Mouse (Mus musculus): ENCODE results near the gene Olfr420. TPM values are rescaled to one million over a fixed set of nuclear protein-coding genes. Genes with fewer than 3 reads are reported as not detected.
A peak's percentile ranks its signal among the peaks of the same experiment; 100 is the strongest.

The Olfr420 gene
- polyA plus RNA-seq, 1 experiment from 2014 or later = not detected

DNA sequence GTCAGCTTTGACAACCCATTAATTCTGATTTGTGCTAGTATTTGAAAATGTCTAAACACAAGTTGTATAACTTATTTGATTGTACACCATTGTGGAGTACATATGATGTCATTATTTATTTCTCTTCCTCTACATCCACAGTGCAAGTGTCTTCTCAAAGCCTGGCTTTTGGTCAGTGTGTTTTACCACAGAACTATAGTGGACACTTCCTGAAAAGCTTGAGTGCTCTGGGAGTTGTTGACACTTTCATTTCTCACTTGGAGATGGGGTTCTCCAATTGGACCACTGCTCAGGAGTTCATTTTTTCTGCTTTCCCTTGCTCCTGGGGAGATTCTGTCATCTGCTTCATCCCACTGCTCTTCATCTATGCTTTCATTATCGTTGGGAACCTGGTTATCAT lies 3.1 kb downstream of the Olfr420 start:
- no peaks in the 10 kb centered on the region for H3K36me3 ChIP-seq (ENCODE audit: control insufficient read depth, insufficient read depth, low read length)
- WGBS = 60% methylated on average over 1 of the region's 1 CpGs
- H3K9ac ChIP-seq (ENCODE audit: low read length) = no peak overlapping the region
- no peak for ATAC-seq (ENCODE audit: insufficient number of reproducible peaks, insufficient read depth, low FRiP score, low read depth)
- no peaks in the 10 kb centered on the region for H3K4me1 ChIP-seq (ENCODE audit: control insufficient read depth in 2 of 2, insufficient read depth in 2 of 2, low read length in 2 of 2)
- no peak overlapping the region for H3K4me3 ChIP-seq (ENCODE audit: control insufficient read depth in 1 of 2, insufficient read depth in 1 of 2, low read depth in 1 of 2, low read length in 2 of 2)
- no peaks in the 10 kb centered on the region for H3K9me3 ChIP-seq (ENCODE audit: control insufficient read depth, low read length)
- H3K4me2 ChIP-seq (ENCODE audit: low read length) = no peak overlapping the region
- H3K27me3 ChIP-seq (ENCODE audit: control insufficient read depth, insufficient read depth, low read length) = no peaks in the 10 kb centered on the region
- H3K27ac ChIP-seq (replicated peaks in 1 of 2; ENCODE audit: control insufficient read depth in 1 of 2, insufficient read depth in 1 of 2, low read depth in 2 of 2, low read length in 2 of 2) = no peak overlapping the region

DNA sequence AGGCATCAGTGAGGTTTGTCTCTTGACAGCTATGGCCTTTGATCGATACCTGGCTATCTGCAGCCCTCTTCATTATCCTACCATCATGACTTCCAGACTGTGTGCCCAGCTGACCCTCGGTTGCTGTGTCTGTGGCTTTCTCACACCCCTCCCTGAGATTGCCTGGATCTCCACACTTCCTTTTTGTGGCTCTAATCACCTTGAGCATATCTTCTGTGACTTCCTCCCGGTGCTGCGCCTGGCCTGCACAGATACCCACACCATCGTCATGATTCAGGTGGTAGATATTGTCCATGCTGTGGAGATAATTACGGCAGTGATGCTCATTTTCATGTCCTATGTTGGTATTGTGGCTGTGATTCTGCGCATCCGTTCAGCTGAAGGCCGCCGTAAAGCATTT lies 3.7 kb downstream of the Olfr420 start:
- 77% methylated on average over 10 of the region's 10 CpGs for WGBS

DNA sequence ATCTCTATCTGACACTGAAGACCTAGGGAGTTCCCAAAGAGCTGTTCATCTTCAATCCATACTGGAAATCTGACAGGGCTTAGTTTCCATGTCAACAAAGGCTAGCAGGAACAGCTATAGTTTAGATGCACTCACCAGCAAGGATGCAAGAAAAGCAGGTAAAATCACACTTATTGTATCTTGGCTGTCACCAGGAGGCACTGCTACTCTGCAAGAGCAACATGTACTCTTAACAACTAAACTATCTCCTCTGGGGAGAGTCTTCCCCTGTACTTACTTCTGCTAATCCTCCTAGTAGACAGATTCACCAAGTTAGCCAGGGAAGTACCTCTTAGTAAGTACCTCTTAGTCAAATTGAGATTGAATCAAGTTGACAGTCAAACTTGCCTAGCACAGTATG lies 13.6 kb downstream of the Olfr420 start:
- H3K9me3 ChIP-seq (ENCODE audit: control insufficient read depth, low read length) = no peaks in the 10 kb centered on the region
- H3K27ac ChIP-seq (replicated peaks in 1 of 2; ENCODE audit: control insufficient read depth in 1 of 2, insufficient read depth in 1 of 2, low read depth in 2 of 2, low read length in 2 of 2) = no peak overlapping the region
- ATAC-seq (ENCODE audit: insufficient number of reproducible peaks, insufficient read depth, low FRiP score, low read depth) = no peak
- no peak overlapping the region for H3K4me3 ChIP-seq (ENCODE audit: control insufficient read depth in 1 of 2, insufficient read depth in 1 of 2, low read depth in 1 of 2, low read length in 2 of 2)
- no peak overlapping the region for H3K4me2 ChIP-seq (ENCODE audit: low read length)
- no peaks in the 10 kb centered on the region for H3K36me3 ChIP-seq (ENCODE audit: control insufficient read depth, insufficient read depth, low read length)
- H3K9ac ChIP-seq (ENCODE audit: low read length) = no peak overlapping the region
- no peaks in the 10 kb centered on the region for H3K27me3 ChIP-seq (ENCODE audit: control insufficient read depth, insufficient read depth, low read length)
- H3K4me1 ChIP-seq (ENCODE audit: control insufficient read depth in 2 of 2, insufficient read depth in 2 of 2, low read length in 2 of 2) = peaks cover 2 to 10% of the 10 kb centered on the region in 2 experiments

More for the DNA sequence above, 3.7 kb downstream of the Olfr420 start:
- H3K4me1 ChIP-seq (ENCODE audit: control insufficient read depth in 2 of 2, insufficient read depth in 2 of 2, low read length in 2 of 2) = no peaks in the 10 kb centered on the region
- H3K9ac ChIP-seq (ENCODE audit: low read length) = no peak overlapping the region
- ATAC-seq (ENCODE audit: insufficient number of reproducible peaks, insufficient read depth, low FRiP score, low read depth) = no peak
- H3K4me2 ChIP-seq (ENCODE audit: low read length) = no peak overlapping the region
- H3K36me3 ChIP-seq (ENCODE audit: control insufficient read depth, insufficient read depth, low read length) = no peaks in the 10 kb centered on the region
- H3K27ac ChIP-seq (replicated peaks in 1 of 2; ENCODE audit: control insufficient read depth in 1 of 2, insufficient read depth in 1 of 2, low read depth in 2 of 2, low read length in 2 of 2) = no peak overlapping the region
- no peak overlapping the region for H3K4me3 ChIP-seq (ENCODE audit: control insufficient read depth in 1 of 2, insufficient read depth in 1 of 2, low read depth in 1 of 2, low read length in 2 of 2)
- H3K27me3 ChIP-seq (ENCODE audit: control insufficient read depth, insufficient read depth, low read length) = no peaks in the 10 kb centered on the region
- H3K9me3 ChIP-seq (ENCODE audit: control insufficient read depth, low read length) = no peaks in the 10 kb centered on the region

DNA sequence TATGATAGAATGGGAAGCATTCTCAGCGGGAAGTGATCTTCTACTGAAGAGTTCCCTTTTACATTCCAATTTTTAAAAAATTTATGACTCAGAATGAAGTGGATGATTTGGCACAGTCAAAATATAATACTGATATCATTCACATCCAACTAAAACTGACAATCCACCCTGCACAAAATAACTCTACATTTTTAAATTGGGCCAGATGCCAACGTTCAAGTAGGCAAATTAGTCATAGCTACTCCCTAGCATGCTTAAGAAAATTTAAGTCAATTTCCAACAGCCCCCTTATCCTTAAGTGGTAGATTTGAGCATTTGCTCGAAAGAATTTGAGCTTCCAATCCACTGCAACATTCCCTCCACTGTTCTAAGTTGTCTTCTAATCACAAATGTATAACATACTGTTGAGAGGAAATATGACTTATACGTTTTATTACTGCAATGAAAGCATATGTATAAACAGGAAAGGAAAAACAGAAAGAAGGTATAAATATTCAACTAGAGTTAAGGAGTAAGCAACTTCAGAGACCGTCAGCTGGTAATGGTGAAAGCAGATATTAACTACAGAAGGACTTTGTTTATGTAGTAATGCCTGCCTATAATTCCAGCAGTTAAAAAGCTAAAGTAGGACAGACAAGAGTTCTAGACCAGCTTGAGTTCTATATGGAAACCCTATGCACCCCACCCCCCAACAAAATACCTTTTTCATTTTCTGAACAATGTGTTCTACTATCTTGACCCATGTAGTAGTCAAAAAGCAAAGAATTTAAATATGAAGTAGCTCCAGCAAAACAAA lies 15.5 kb downstream of the Olfr420 start:
- Histone ChIP-seq H3K27ac (replicated peaks in 1 of 2; ENCODE audit: control insufficient read depth in 1 of 2, insufficient read depth in 1 of 2, low read depth in 2 of 2, low read length in 2 of 2) (no peak overlapping the region), H3K4me2 (ENCODE audit: low read length) (no peak overlapping the region), H3K4me1 (ENCODE audit: control insufficient read depth in 2 of 2, insufficient read depth in 2 of 2, low read length in 2 of 2) (peaks cover 2 to 10% of the 10 kb centered on the region in 2 experiments), H3K4me3 (ENCODE audit: control insufficient read depth in 1 of 2, insufficient read depth in 1 of 2, low read depth in 1 of 2, low read length in 2 of 2) (no peak overlapping the region), H3K9me3 (ENCODE audit: control insufficient read depth, low read length) (no peaks in the 10 kb centered on the region), H3K27me3 (ENCODE audit: control insufficient read depth, insufficient read depth, low read length) (no peaks in the 10 kb centered on the region), H3K36me3 (ENCODE audit: control insufficient read depth, insufficient read depth, low read length) (no peaks in the 10 kb centered on the region), H3K9ac (ENCODE audit: low read length) (no peak overlapping the region)
- ATAC-seq (ENCODE audit: insufficient number of reproducible peaks, insufficient read depth, low FRiP score, low read depth) = no peak
- 75% methylated on average over 5 of the region's 5 CpGs for WGBS

DNA sequence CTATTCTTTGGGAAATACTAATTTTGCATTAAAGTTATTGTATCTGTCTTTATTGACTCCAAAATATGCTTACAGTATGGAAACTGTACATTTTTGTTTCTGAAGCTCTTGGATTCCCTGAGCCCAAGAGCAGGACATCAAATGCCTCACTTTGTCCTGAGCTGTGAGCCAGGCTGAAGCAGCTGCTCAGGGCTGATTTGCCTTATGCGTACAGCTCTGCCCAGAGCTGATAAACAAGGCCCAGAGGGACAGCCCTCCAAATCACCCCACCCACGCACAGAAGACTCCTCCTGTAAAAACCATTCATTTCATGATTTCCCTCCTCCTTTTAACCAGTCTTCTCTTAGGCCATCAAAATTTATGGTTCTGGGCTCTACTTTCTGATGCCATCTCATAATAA lies 16.1 kb downstream of the Olfr420 start:
- H3K4me1 ChIP-seq (ENCODE audit: control insufficient read depth in 2 of 2, insufficient read depth in 2 of 2, low read length in 2 of 2) = peaks cover 2 to 10% of the 10 kb centered on the region in 2 experiments
- 23% methylated on average over 2 of the region's 2 CpGs for WGBS
- no peak overlapping the region for H3K9ac ChIP-seq (ENCODE audit: low read length)
- no peak overlapping the region for H3K4me3 ChIP-seq (ENCODE audit: control insufficient read depth in 1 of 2, insufficient read depth in 1 of 2, low read depth in 1 of 2, low read length in 2 of 2)
- no peaks in the 10 kb centered on the region for H3K9me3 ChIP-seq (ENCODE audit: control insufficient read depth, low read length)
- H3K27ac ChIP-seq (replicated peaks in 1 of 2; ENCODE audit: control insufficient read depth in 1 of 2, insufficient read depth in 1 of 2, low read depth in 2 of 2, low read length in 2 of 2) = no peak overlapping the region
- no peaks in the 10 kb centered on the region for H3K27me3 ChIP-seq (ENCODE audit: control insufficient read depth, insufficient read depth, low read length)
- H3K36me3 ChIP-seq (ENCODE audit: control insufficient read depth, insufficient read depth, low read length) = no peaks in the 10 kb centered on the region
- ATAC-seq (ENCODE audit: insufficient number of reproducible peaks, insufficient read depth, low FRiP score, low read depth) = no peak
- no peak overlapping the region for H3K4me2 ChIP-seq (ENCODE audit: low read length)

DNA sequence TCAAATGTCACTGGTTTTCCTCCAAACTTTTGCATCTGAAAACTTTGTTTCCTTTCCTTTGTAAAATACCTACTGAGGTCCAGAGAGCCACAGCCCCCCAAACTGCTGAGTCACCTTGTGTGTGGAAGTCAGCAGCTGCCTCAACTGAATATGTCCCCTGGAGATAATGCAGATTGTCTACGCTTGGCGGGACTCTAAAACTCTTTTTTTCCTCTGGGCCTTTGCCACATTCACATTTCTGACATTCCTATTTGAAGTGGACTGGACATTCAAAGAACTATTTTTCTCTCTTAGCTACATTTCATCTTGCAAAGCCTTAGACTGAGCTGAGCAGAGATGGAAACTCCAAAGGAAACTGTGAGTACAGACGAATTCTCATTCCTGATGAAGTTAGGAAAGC lies 17.2 kb downstream of the Olfr420 start, which contains the start of gene Spta1:
TSS of gene Spta1 (plus strand) at position 172 of the 400 bp plus-strand sequence.
- no peaks in the 10 kb centered on the region for H3K27me3 ChIP-seq (ENCODE audit: control insufficient read depth, insufficient read depth, low read length)
- WGBS = 7% methylated on average over 3 of the region's 3 CpGs
- H3K9ac ChIP-seq (ENCODE audit: low read length) = 0 out of 2 replicates have a peak within 1 kb of the TSS, but pooled peaks have one; percentile 25
- H3K27ac ChIP-seq (replicated peaks in 1 of 2; ENCODE audit: control insufficient read depth in 1 of 2, insufficient read depth in 1 of 2, low read depth in 2 of 2, low read length in 2 of 2) = peak within 1 kb of the TSS; percentile 44 to 57; a peak in 3 of 4 replicates
- no peaks in the 10 kb centered on the region for H3K9me3 ChIP-seq (ENCODE audit: control insufficient read depth, low read length)
- ATAC-seq (ENCODE audit: insufficient number of reproducible peaks, insufficient read depth, low FRiP score, low read depth) = peak; percentile 39
- H3K4me1 ChIP-seq (ENCODE audit: control insufficient read depth in 2 of 2, insufficient read depth in 2 of 2, low read length in 2 of 2) = peaks cover 2 to 10% of the 10 kb centered on the region in 2 experiments
- peak within 1 kb of the TSS in 1 of 2 experiments; percentile 20; a peak in 1 of 4 replicates for H3K4me3 ChIP-seq (ENCODE audit: control insufficient read depth in 1 of 2, insufficient read depth in 1 of 2, low read depth in 1 of 2, low read length in 2 of 2)
- H3K4me2 ChIP-seq (ENCODE audit: low read length) = peak within 1 kb of the TSS; percentile 56
- no peaks in the 10 kb centered on the region for H3K36me3 ChIP-seq (ENCODE audit: control insufficient read depth, insufficient read depth, low read length)

DNA sequence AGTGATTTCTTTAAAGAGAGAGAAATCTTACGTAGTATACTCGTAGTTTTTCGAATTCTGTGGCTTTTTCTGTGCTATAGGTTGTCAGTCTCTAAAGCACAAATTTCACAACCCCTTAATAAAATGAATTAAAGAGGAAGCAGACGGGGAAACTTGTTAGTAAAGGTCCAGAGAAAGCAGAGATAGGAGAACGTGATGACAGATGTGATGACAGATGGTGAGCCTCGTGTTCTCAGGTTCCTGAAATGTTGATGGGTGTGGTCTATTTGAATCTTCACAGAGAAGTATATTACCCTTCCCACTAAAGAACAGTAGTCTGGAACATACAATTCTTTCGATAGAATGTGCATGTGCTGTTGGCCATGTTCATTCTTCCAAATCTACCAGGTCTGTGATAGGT lies 49.3 kb downstream of the Olfr420 start:
- 59% methylated on average over 7 of the region's 7 CpGs for WGBS
- Histone ChIP-seq H3K27me3 (ENCODE audit: control insufficient read depth, insufficient read depth, low read length) (no peaks in the 10 kb centered on the region), H3K9me3 (ENCODE audit: control insufficient read depth, low read length) (no peaks in the 10 kb centered on the region), H3K4me2 (ENCODE audit: low read length) (no peak overlapping the region), H3K9ac (ENCODE audit: low read length) (no peak overlapping the region), H3K4me3 (ENCODE audit: control insufficient read depth in 1 of 2, insufficient read depth in 1 of 2, low read depth in 1 of 2, low read length in 2 of 2) (no peak overlapping the region), H3K4me1 (ENCODE audit: control insufficient read depth in 2 of 2, insufficient read depth in 2 of 2, low read length in 2 of 2) (no peaks in the 10 kb centered on the region), H3K27ac (replicated peaks in 1 of 2; ENCODE audit: control insufficient read depth in 1 of 2, insufficient read depth in 1 of 2, low read depth in 2 of 2, low read length in 2 of 2) (no peak overlapping the region), H3K36me3 (ENCODE audit: control insufficient read depth, insufficient read depth, low read length) (no peaks in the 10 kb centered on the region)
- ATAC-seq (ENCODE audit: insufficient number of reproducible peaks, insufficient read depth, low FRiP score, low read depth) = no peak

Measured in heart, embryonic 14.5 days (tissue).